Mouse (Mus musculus) forebrain, embryonic 10.5 days (tissue): Measurements from ENCODE around the gene Ttc3. TPM values are rescaled to one million over a fixed set of nuclear protein-coding genes. Genes with fewer than 3 reads are reported as not detected.

Source experiments
- DNase-seq: peaks from one replicate; pipeline ENCODE4 v3.0.0-alpha.2; 2017; ENCODE audit warnings: low spot score; ENCODE audit errors: extremely low spot score
- H3K27ac ChIP-seq: fragments of 300-500 bp; sonication (generic); 2 replicates; pipeline ENCODE4 v1.5.1; 2016; ENCODE audit warnings: mild to moderate bottlenecking
- H3K27me3 ChIP-seq: fragments of 300-500 bp; sonication (generic); 2 replicates; pipeline ENCODE4 v1.6.1; 2016; ENCODE audit warnings: mild to moderate bottlenecking; ENCODE audit not compliant: poor library complexity, severe bottlenecking
- H3K36me3 ChIP-seq: fragments of 300-500 bp; sonication (generic); replicated peaks from 2 replicates; pipeline ENCODE4 v1.6.1; 2016; ENCODE audit warnings: mild to moderate bottlenecking, moderate library complexity
- H3K4me1 ChIP-seq: fragments of 300-500 bp; sonication (generic); 2 replicates; pipeline ENCODE4 v1.6.1; 2016
- H3K4me3 ChIP-seq: fragments of 300-500 bp; sonication (generic); 2 replicates; pipeline ENCODE4 v1.5.1; 2016; ENCODE audit warnings: mild to moderate bottlenecking, moderate library complexity
- H3K9me3 ChIP-seq: fragments of 300-500 bp; sonication (generic); 2 replicates; pipeline ENCODE4 v1.6.1; 2016; ENCODE audit warnings: mild to moderate bottlenecking, moderate library complexity
- WGBS: fragments of 180-500 bp; shearing (Covaris S2); methylation state at CpG from one replicate; pipeline ENCODE4 v1.1.7; 2016; 5-methylcytosine and 5-hydroxymethylcytosine counted together
- polyA plus RNA-seq: library from polyadenylated mRNA; unstranded; fragments of >200 nt; fragmentation: Nextera tagmentation; extraction: Ambion mirVana; gene quantifications from 2 replicates; pipeline ENCODE4 v1.2.1, GENCODE M21; 2016

Ttc3 gene
- polyA plus RNA-seq, 1 experiment from 2014 or later: 306 TPM

GRCm38 (mm10) chr16:94412198-94412597, 41.8 kb downstream of the Ttc3 start:
- H3K4me1 ChIP-seq: no peaks in the 10 kb centered on the region
- no peaks in the 10 kb centered on the region for H3K27me3 ChIP-seq
- peaks cover 94% of the 10 kb centered on the region for H3K36me3 ChIP-seq
- no peak overlapping the region for H3K4me3 ChIP-seq
- DNase-seq: no peak
- H3K9me3 ChIP-seq: no peaks in the 10 kb centered on the region
- no peak overlapping the region for H3K27ac ChIP-seq
- 93% methylated on average over 2 of the region's 2 CpGs for WGBS

- H3K4me1 ChIP-seq: no peaks in the 10 kb centered on the region
- H3K27ac ChIP-seq: no peak overlapping the region
- DNase-seq: no peak
- no peak overlapping the region for H3K4me3 ChIP-seq
- no peaks in the 10 kb centered on the region for H3K27me3 ChIP-seq
- WGBS: 95% methylated on average over 4 of the region's 4 CpGs
- H3K9me3 ChIP-seq: no peaks in the 10 kb centered on the region
- peaks cover 94% of the 10 kb centered on the region for H3K36me3 ChIP-seq
Observed at GRCm38 (mm10) chr16:94412760-94413159, 42.3 kb downstream of the Ttc3 start.

GRCm38 (mm10) chr16:94414151-94414550, 43.7 kb downstream of the Ttc3 start:
- Histone ChIP-seq H3K4me1 (no peaks in the 10 kb centered on the region), H3K4me3 (no peak overlapping the region), H3K9me3 (no peaks in the 10 kb centered on the region), H3K36me3 (peaks cover 98% of the 10 kb centered on the region), H3K27ac (no peak overlapping the region), H3K27me3 (no peaks in the 10 kb centered on the region)
- no peak for DNase-seq
- WGBS: 95% methylated on average over 6 of the region's 6 CpGs

GRCm38 (mm10) chr16:94420498-94420897, 50.1 kb downstream of the Ttc3 start:
- WGBS: 95% methylated on average over 3 of the region's 3 CpGs
- no peak for DNase-seq
- Histone ChIP-seq H3K27ac (no peak overlapping the region), H3K4me3 (no peak overlapping the region), H3K4me1 (no peaks in the 10 kb centered on the region), H3K27me3 (no peaks in the 10 kb centered on the region), H3K9me3 (peaks cover 7% of the 10 kb centered on the region), H3K36me3 (peaks cover 100% of the 10 kb centered on the region)

GRCm38 (mm10) chr16:94428948-94429347, 58.5 kb downstream of the Ttc3 start:
- Histone ChIP-seq H3K27ac (no peak overlapping the region), H3K4me1 (no peaks in the 10 kb centered on the region), H3K36me3 (peaks cover 100% of the 10 kb centered on the region), H3K27me3 (no peaks in the 10 kb centered on the region), H3K4me3 (no peak overlapping the region), H3K9me3 (no peaks in the 10 kb centered on the region)
- no peak for DNase-seq
- WGBS: 95% methylated on average over 4 of the region's 4 CpGs

- peaks cover 100% of the 10 kb centered on the region for H3K36me3 ChIP-seq
- WGBS: 92% methylated on average over 8 of the region's 8 CpGs
Observed at GRCm38 (mm10) chr16:94435495-94436234, 65.2 kb downstream of the Ttc3 start.

GRCm38 (mm10) chr16:94436801-94437200, 66.4 kb downstream of the Ttc3 start:
- Histone ChIP-seq H3K4me1 (no peaks in the 10 kb centered on the region), H3K9me3 (no peaks in the 10 kb centered on the region), H3K36me3 (peaks cover 100% of the 10 kb centered on the region), H3K4me3 (no peak overlapping the region), H3K27me3 (no peaks in the 10 kb centered on the region), H3K27ac (no peak overlapping the region)
- no peak for DNase-seq
- WGBS: 100% methylated on average over 2 of the region's 2 CpGs

More at GRCm38 (mm10) chr16:94435495-94436234, 65.2 kb downstream of the Ttc3 start:
- Histone ChIP-seq H3K27ac (no peak overlapping the region), H3K9me3 (no peaks in the 10 kb centered on the region), H3K27me3 (no peaks in the 10 kb centered on the region), H3K4me3 (no peak overlapping the region), H3K4me1 (no peaks in the 10 kb centered on the region)
- no peak for DNase-seq

- H3K4me3 ChIP-seq: no peak overlapping the region
- DNase-seq: no peak
- WGBS: 90% methylated on average over 2 of the region's 2 CpGs
- H3K4me1 ChIP-seq: no peaks in the 10 kb centered on the region
- H3K9me3 ChIP-seq: no peaks in the 10 kb centered on the region
- H3K27me3 ChIP-seq: no peaks in the 10 kb centered on the region
- no peak overlapping the region for H3K27ac ChIP-seq
- peaks cover 99% of the 10 kb centered on the region for H3K36me3 ChIP-seq
Observed at GRCm38 (mm10) chr16:94441361-94441760, 70.9 kb downstream of the Ttc3 start.

- no peak for DNase-seq
- Histone ChIP-seq H3K9me3 (no peaks in the 10 kb centered on the region), H3K4me3 (no peak overlapping the region), H3K4me1 (no peaks in the 10 kb centered on the region), H3K27me3 (no peaks in the 10 kb centered on the region), H3K27ac (no peak overlapping the region), H3K36me3 (peaks cover 100% of the 10 kb centered on the region)
- 88% methylated on average over 8 of the region's 8 CpGs for WGBS
Observed at GRCm38 (mm10) chr16:94449151-94449550, 78.7 kb downstream of the Ttc3 start.

GRCm38 (mm10) chr16:94449632-94450031, 79.2 kb downstream of the Ttc3 start:
- WGBS: 96% methylated on average over 7 of the region's 7 CpGs
- Histone ChIP-seq H3K27me3 (no peaks in the 10 kb centered on the region), H3K4me3 (no peak overlapping the region), H3K9me3 (no peaks in the 10 kb centered on the region), H3K27ac (no peak overlapping the region), H3K36me3 (peaks cover 100% of the 10 kb centered on the region), H3K4me1 (no peaks in the 10 kb centered on the region)
- DNase-seq: no peak

- WGBS: 93% methylated on average over 11 of the region's 11 CpGs
- peaks cover 100% of the 10 kb centered on the region for H3K36me3 ChIP-seq
- no peak overlapping the region for H3K4me3 ChIP-seq
Observed at GRCm38 (mm10) chr16:94451545-94452488, 81.4 kb downstream of the Ttc3 start.

GRCm38 (mm10) chr16:94452768-94453167, 82.3 kb downstream of the Ttc3 start:
- H3K4me3 ChIP-seq: no peak overlapping the region
- 95% methylated on average over 4 of the region's 4 CpGs for WGBS
- DNase-seq: no peak
- H3K36me3 ChIP-seq: peaks cover 100% of the 10 kb centered on the region
- H3K4me1 ChIP-seq: no peaks in the 10 kb centered on the region
- H3K9me3 ChIP-seq: no peaks in the 10 kb centered on the region
- no peak overlapping the region for H3K27ac ChIP-seq
- H3K27me3 ChIP-seq: no peaks in the 10 kb centered on the region

More at GRCm38 (mm10) chr16:94451545-94452488, 81.4 kb downstream of the Ttc3 start:
- H3K4me1 ChIP-seq: no peaks in the 10 kb centered on the region
- no peak overlapping the region for H3K27ac ChIP-seq
- DNase-seq: no peak
- H3K27me3 ChIP-seq: no peaks in the 10 kb centered on the region
- no peaks in the 10 kb centered on the region for H3K9me3 ChIP-seq

GRCm38 (mm10) chr16:94454146-94454545, 83.7 kb downstream of the Ttc3 start:
- Histone ChIP-seq H3K36me3 (peaks cover 100% of the 10 kb centered on the region), H3K27ac (no peak overlapping the region)
- WGBS: 86% methylated on average over 4 of the region's 4 CpGs

More at GRCm38 (mm10) chr16:94454146-94454545, 83.7 kb downstream of the Ttc3 start:
- DNase-seq: no peak
- no peak overlapping the region for H3K4me3 ChIP-seq
- no peaks in the 10 kb centered on the region for H3K27me3 ChIP-seq
- H3K4me1 ChIP-seq: no peaks in the 10 kb centered on the region
- no peaks in the 10 kb centered on the region for H3K9me3 ChIP-seq
